In genomic region chr14:122876163-122876562, GRCm38 (mm10) we compare ENCODE assay signal across 8 mouse cellular contexts. TPM values are rescaled to one million over a fixed set of nuclear protein-coding genes. Genes with fewer than 3 reads are reported as not detected.
DNase-seq lines count a peak whose midpoint lies in the region; ATAC-seq lines count a peak whose summit lies in the region.

No protein-coding gene starts in this region.

- peak; percentile 20 for DNase-seq in WW6 (ENCODE audit: low read depth, low spot score)
- DNase-seq in cerebellum, postnatal 14 days: peak; percentile 92 to 95
- peak; percentile 60 to 79 for DNase-seq in frontal cortex, postnatal 25 days (ENCODE audit: low spot score in 2 of 2)
- DNase-seq in hindbrain, embryonic 14.5 days (ENCODE audit: low spot score): peak; percentile 93
- DNase-seq in layer of hippocampus, postnatal 25 days (ENCODE audit: extremely low spot score in 1 of 2, low spot score in 1 of 2): peak; percentile 42 to 71
- peak; percentile 68 to 75 for DNase-seq in lung, postnatal 4 days
- DNase-seq in right cerebral cortex, adult 2 months (ENCODE audit: low spot score in 2 of 2): peak; percentile 81 to 85
- DNase-seq in urinary bladder, postnatal 36 days (ENCODE audit: low spot score in 2 of 2): peak; percentile 38 to 68

- H3K4me2 ChIP-seq in hindbrain, embryonic 14.5 days (replicated peaks): no peak overlapping the region

- H3K9me3 ChIP-seq in hindbrain, embryonic 14.5 days (ENCODE audit: control insufficient read depth, low read length): no peaks in the 10 kb centered on the region

- no peak overlapping the region for H3K9ac ChIP-seq in hindbrain, embryonic 14.5 days

- under 1% methylated on average over 6 of the region's 6 CpGs for WGBS in hindbrain, embryonic 14.5 days

- H3K27ac ChIP-seq in hindbrain, embryonic 14.5 days: peak overlapping the region; percentile 64

- H3K4me3 ChIP-seq in hindbrain, embryonic 14.5 days (replicated peaks; ENCODE audit: low read length): no peak overlapping the region

- ATAC-seq in hindbrain, embryonic 14.5 days (ENCODE audit: low FRiP score): peak; percentile 94

- 0 out of 2 replicates have a peak, but pooled peaks cover 15% of the 10 kb centered on the region for H3K4me1 ChIP-seq in hindbrain, embryonic 14.5 days (replicated peaks; ENCODE audit: control insufficient read depth, insufficient read depth, low read length)

- no peaks in the 10 kb centered on the region for H3K36me3 ChIP-seq in hindbrain, embryonic 14.5 days (replicated peaks; ENCODE audit: control insufficient read depth, insufficient read depth)

- 0 out of 2 replicates have a peak, but pooled peaks cover 11% of the 10 kb centered on the region for H3K27me3 ChIP-seq in hindbrain, embryonic 14.5 days (ENCODE audit: control insufficient read depth, insufficient read depth, low read length)

RNA-seq across cellular contexts. Expression of gene Ggact, which starts 37.4 kb away (rescaled TPM):
- polyA plus RNA-seq in hindbrain, embryonic 14.5 days (2014; fragmentation: Nextera tagmentation; extraction: Ambion mirVana): 8.6 and 10.6 TPM in 2 replicates
- 10 to 100 TPM; 28.9 to 30.4 TPM for total RNA-seq in layer of hippocampus, postnatal 25 days (2021)

Comparison
In these comparisons a context has a peak if more than half of its experiments do, and no peak if none do; other contexts are left out.
1. DNase-seq: peak in every context shown above with its lines; median percentile 94 in cerebellum, postnatal 14 days; 93 in hindbrain, embryonic 14.5 days; 83 in right cerebral cortex, adult 2 months; 72 in lung, postnatal 4 days; 70 in frontal cortex, postnatal 25 days; 56 in layer of hippocampus, postnatal 25 days; 53 in urinary bladder, postnatal 36 days; 20 in WW6.